Mouse (Mus musculus) cerebellum, adult 11-12 months (tissue): ENCODE results near the gene Atp8a2.
A peak's percentile ranks its signal among the peaks of the same experiment; 100 is the strongest.
"Not testable (repeated sequence)": the region's sequence is repeated elsewhere in the genome, so short reads cannot be mapped to it uniquely, and the experiment has no call there.

Source experiments
- DNase-seq: peaks from one replicate; pipeline ENCODE4 v3.0.0; 2022

Gene Atp8a2

DNA sequence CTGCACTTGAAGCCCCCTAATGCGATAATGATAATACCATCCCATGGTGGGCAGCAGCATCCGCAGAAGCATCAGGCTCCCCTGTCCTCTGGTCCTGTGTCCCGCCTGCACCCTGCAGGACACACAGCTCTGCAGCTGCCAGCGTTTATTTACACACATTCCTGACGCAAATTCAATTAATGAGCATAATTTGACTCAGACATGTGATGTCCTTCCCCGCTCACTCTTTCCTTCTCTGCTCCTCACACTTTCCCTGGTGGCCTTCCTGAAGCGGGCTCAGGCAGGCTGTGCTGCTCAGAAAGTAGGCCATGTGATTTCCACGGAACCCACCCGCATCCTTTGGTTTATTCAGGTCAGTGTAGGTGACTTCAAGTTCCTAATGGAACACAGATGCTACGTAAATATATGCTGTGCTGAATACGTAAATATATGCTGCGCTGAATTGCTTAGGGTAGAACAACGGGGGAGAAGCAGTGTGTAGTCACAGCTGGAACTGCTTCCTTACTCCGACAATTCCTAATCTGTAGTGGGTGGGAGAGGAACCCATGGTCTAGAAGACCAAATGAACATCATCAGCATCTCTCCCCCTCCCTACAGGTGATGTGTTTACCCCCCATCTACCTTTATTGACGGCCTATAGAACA lies 437.7 kb downstream of the Atp8a2 start:
- no peak for DNase-seq

DNA sequence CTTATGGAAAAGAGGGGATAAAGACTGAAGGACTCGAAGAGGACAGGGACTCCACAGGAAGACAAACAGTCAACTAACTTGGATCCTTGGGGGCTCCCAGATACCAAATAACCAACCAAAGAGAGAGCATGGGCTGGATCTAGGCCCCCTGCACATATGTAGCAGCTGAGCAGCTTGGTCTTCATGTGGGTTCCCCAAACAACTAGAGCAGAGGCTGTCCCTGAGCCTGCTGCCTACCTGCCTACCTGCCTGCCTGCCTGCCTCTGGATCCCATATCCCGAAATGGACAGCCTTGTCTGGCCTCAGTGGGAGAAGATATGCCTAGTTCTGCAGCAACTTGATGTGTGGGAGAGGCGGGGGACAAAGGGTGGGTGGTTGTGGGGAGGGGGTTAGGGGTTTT lies 444.6 kb downstream of the Atp8a2 start:
- no peak for DNase-seq

DNA sequence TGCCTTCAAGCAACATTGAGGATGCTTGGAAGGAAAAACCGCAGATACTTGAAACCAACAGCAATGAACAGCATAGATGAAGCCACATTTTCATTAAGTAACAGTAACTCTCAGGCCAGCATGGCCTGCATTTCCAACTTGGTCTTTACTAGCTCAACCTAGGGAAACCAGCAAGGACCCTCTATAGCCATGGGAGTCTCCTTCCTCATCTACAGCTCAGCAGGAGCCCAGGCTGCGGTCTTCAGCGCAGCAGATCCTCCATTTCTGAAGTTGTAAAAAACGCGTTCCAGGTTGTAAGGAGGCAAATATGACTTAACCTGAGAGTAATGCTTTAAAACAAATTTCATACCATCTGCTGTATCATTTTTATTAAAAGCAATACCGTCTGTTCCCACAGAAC lies 447.0 kb downstream of the Atp8a2 start:
- no peak for DNase-seq

DNA sequence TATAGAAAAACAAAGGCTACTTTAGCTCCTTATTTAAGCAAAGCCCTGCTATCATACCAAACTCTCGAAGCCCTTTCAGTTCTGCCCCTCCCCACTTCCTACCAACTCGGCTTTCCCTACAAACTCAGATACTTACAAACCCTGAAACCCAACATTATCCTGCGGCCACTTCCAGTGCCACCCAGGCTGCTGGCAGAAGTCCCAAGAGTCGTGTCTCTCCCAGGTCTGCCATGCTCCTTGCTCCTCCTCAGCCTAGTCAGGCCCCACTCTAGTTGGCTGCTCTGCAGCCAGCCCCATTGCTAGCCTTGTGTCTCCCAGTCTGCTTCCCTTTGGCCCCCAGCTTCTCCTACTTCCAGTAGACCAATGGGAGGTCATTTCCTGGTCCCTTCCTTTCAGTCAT lies 451.3 kb downstream of the Atp8a2 start:
- DNase-seq: no peak

DNA sequence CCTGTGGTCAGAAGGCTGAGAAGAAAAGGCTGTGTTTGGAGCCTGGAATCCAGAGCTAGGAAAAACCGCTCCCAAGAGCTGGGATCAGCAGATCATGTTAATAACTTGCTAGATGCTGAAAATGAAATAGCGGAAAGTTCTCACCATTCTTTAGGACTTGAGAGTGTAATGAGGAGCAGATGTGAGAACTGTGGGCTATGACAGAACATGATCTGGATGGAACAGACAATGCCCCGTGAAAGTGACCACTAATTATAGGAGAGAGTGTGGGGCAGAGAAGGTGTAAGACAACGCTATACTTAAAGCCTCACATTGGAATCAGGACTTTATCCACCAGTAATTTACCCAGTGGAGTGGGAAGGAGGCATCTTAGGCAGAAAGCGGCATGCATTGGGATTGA lies 455.2 kb downstream of the Atp8a2 start:
- DNase-seq: no peak

DNA sequence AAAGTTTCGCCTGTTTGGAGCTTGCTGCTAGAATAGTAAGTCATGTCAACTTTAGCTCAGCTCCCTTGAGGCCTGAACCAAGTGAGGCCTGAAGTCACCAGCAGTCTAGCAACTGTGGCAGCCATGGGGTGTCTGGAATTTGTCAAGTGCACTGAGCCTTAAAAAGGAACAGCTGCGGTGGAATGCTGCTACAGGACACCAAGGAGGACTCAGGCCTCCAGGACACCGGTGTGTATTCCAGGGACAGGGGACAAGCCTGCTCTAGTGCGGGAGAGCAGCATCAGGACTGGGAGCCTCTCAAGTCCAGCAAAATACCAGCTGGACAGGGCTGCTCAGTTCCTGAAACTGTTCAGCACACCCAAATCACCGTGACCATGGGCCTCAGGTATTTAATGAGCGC lies 457.5 kb downstream of the Atp8a2 start:
- DNase-seq: no peak

DNA sequence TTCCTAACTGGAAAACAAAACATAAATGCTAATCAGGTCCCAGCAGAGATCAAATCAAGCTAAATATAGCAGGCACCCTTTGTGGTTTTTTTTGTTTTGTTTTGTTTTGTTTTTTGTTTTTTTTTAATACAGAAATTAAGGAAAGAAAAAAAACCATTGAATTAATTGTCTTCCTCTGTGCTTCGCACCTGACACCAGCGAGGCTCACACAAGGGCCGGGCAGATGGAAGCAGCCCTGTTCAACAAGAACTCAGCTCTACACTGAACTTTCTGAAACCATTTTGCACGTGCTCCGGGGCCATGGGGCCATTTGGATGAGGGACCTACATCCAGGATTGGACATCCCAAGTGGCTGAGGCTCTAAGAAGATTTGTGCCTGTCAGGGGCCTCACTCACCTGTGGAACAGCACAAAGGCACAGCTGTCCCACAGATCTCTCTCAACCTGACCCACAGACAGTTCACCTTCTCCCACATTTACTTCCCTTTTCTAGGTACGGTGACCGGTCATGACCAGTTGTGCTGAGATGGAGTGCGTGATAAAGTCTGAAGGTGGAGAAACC lies 459.2 kb downstream of the Atp8a2 start:
- DNase-seq: no peak

DNA sequence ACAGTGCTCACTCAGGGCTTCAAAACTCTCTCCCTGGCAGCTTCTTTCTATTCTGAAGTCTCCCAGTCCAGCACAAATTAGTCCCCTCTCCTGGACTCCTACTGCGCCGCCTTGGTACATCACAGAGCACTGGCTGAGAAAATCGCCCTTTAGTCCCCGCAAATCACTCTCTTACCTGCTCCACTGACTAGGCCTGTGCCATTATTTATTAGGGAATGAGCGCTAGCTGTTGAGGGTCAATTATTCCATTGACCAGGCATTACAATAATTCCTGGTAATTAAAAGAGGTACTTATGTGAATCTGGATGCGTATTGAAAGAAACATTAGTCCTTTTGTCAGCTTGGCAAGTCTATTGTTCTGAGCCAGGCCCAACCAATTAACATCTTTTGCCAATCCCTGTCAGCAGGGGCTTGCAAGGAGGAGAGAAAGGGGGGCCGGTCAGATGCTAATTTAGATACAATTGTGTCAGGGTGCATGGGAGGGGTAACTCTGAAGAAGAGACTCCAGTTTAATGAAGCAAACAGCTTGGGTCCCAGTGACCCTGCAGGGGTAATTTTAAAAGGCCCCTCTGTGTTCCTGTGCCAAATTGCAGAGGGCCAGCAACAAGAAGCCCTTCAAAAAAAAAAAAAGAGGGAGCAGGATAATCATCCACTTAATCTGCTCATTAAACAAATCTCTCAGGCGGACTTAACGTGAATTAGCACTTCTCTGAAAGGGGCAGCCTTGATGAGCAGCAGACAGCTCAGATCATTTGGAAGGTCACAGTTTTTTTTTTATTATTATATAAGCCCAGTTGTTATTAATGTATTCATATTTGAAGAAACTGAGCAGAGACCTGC lies 459.9 kb downstream of the Atp8a2 start:
- DNase-seq: no peak

DNA sequence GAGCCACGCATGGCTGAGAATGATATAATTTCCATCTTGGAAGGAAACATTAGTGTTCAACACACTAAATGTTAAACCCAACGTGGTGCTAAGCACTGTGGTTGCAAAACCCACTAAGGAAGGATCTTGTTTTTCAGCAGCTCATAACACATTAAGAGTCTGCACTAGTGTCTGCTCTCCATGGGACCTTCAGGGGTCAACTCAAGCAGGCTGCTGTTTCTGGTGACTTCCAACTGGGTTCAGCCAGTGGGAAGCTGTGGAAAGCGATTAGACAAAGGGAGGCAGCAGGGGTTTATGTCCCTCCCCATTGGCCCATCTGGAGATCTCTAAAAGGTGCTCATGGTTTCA lies 467.0 kb downstream of the Atp8a2 start:
- DNase-seq: no peak

DNA sequence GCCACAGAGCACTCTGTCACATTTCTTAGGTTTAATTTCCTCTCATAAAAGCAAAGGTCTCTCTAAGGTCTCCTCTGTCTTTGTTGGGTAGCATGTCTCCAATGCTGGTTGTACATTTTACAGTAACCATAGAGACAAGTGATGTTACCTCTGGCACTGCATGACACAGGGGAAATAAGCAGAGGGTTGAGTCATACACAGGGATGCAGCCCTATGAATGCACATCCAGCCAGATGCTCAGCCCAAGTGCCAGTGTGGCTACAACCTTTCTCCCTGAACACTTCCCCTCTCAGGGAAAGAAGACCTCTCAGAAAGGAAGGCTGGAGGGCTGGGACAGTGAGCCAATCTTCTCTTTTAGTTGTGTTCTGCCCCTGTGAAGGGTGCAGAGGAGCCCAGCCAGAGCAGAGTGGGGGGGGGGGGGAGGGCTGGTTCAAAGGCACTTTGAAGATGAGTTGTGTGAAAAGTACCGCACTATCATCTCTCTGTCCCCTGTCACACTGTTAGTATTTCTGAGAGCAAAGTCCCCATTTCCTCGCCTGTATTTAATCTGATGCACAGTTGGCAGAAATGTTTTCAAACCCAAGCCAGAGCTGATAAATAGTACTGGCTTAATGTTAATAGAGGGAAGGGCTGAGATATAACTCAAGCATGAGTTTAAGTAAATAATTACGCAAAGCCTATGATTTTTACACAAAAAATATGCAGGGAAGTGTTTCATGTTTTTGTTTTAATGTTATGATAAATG lies 467.5 kb downstream of the Atp8a2 start:
- DNase-seq: no peak

DNA sequence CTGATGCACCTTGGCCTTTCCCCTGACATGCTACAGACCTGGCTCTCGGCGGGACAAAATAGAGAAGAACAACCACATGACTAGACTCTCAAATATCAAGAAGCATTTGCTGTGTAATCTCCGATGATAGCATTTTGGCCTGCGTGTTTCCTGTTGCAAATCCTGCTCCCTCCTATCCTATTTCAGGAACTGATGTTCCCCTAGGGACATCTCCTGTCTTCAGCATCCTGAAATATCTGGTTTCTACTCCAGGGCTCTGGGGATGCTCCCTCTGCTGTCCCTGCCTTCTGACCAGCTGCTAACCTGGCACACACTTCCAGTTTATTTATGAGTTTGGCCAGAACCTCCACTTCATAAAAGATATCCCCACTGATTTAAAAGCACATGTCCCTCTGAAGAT lies 470.0 kb downstream of the Atp8a2 start:
- DNase-seq: no peak

DNA sequence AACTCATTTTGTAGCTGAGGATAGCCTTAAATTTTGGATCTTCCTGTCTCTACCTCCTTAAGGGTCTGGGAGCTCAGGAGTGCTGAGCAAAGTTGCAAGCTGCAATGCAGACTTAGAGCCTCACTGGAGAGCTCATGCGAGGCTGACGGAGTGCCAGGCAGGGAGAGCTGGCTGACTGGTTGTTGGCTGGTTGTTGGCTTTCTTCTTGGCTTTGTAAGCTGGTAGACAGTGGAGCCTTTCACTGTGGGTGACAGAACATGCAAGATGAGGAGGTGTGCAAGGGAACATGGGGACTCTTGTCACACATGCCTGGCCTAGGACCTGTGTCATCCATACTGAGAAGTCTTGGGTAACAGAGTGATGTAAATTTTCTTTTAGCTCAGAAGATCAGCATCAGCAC lies 473.8 kb downstream of the Atp8a2 start:
- no peak for DNase-seq

DNA sequence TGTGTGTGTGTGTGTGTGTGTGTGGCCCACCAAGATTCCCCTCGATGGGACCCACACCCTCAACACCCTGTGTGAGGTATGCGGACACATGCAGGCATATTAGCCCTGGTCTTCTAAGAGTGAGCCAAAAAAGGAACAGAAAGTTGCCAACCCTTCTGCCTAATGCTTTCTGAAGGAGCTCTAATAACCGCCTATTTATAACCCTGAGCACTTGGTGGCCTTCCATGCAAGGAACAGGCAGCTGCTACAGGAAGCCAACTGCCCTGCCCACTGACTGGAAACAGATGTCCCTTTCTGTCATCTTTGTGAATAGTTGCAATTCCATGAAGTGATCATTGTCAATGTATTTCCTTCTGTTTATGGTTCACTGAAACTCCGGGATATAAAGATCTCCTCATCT lies 475.0 kb downstream of the Atp8a2 start:
- DNase-seq: peak; percentile 53

DNA sequence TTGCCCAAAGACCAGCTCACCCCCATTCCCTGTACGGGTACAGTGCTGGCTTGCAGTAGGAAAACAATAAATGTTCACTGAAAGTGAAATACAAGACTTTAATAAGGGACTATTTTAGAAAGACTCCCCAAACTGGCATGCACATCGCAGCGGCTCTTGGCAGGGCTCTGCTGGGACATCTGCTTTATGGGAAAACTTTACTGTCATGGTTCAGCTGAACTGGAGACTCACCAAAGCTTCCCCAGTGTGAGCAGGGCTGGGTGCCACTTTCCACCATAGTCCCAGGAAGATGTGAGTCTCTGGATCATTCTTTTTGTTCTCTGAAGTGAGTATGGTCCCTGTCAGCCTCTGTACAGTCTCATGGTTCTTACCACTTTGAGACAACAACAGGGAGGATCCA lies 475.6 kb downstream of the Atp8a2 start:
- peak; percentile 27 for DNase-seq

DNA sequence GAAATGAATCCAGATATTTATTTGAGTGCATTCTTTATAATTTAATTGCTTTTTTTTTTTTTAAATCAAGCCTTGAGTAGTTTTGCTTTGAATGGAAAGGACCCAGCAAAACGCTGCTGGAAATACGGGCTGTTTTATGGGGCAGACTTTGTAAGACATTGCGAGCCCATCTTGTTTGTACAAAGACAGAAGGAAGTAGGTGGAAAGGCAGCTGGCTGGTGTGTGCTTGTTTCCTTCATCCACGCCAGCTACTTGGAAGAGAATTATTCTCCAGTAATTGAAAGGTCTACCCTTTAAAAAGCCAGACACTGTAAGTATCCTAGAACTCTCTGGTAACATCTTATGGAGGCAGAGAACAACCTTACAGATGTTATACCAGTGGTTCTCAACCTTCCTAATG lies 476.6 kb downstream of the Atp8a2 start:
- no peak for DNase-seq

DNA sequence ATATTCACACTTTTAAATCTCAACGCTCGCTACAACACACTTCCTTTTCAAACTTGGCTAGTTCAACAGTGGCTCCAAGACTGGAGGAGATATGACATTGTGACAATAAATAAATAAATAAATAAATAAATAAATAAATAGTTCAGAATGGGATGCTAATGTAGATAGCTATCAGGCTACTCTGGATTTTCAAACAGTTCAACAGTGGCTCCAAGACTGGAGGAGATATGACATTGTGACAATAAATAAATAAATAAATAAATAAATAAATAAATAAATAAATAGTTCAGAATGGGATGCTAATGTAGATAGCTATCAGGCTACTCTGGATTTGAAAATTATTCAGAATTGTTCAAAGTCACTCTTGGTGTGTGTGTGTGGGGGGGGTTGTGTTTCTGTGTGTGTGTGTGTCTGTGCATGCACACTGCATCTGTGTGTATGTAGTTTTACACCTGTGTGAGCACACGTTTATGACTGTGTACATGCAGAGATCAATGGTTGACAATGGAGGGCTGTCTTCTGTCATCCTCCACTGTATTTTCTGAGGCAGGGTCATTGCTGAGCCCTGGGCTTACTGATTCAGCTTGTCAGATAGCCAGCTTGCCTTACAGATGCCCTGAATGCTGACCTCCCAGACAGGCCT lies 480.4 kb downstream of the Atp8a2 start:
- DNase-seq: not testable (repeated sequence)

DNA sequence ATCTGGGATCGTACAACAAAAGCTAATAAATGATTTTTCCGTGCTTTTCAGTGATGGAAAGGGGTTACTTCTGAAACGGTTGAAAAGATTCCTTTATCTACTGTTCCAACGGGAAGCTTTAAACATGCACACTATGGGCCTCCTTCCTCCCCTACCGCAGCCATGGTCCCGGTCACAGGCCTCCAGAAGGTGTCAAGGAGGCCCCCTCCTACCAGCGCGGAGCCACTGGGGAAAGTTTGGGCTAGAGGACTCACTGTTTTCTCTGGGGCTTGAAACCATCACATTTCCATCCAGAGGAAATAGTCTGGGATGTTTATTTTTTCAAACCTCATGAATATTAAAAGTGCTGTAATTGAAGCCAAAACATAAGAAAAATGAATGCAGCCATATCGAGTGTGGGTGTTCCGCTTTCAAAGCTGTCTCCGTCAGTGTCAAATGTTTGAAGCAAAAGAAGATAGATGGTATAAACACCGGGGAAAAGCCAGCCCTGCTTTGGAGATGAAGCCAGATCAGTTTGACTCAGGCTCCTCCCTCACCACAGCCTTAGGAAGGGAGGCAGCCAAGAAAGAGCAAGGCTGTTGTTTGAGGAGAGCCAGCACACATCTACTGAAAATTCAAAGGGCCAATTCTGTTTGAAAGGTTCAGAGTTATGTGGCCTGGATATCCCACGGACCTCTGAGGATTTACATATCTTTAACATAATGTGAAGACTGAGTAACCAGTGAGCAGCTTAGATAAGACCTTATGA lies 481.1 kb downstream of the Atp8a2 start:
- DNase-seq: no peak

DNA sequence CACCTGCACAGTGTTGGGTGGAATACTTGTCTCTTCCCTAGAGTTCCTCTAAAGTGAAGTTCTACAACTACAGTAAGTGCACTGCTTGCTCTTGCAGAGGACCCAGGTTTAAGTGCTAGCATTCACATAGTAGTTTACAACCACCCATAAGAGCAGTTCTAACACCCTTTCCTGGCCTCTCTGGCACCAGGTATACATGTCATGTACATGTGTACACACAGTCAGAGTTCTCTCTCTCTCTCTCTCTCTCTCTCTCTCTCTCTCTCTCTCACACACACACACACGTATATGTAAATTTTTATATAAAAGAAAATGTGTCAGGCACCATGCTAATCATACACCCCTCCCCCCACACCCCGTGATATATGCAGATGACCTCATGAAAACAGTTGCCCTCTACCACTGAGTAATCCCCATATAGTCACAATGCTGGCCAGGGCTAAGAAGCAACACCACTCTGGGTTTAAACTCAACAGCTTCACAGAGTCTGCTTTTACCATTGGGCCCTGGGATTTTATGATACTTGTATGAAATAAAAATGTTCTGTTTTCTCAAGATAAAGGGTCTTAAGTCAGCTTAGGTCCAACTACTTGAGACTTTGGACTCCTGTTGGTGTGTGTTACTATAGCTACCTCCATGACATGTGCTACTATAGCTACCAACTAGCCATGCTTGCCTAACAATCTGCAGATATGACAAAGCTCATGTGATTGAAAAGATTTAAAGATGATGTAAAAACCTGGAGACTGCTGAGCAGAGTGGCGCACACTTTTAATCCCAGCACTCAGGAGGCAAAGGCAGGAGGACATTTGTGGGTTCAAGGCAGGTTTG lies 487.3 kb downstream of the Atp8a2 start:
- no peak for DNase-seq

DNA sequence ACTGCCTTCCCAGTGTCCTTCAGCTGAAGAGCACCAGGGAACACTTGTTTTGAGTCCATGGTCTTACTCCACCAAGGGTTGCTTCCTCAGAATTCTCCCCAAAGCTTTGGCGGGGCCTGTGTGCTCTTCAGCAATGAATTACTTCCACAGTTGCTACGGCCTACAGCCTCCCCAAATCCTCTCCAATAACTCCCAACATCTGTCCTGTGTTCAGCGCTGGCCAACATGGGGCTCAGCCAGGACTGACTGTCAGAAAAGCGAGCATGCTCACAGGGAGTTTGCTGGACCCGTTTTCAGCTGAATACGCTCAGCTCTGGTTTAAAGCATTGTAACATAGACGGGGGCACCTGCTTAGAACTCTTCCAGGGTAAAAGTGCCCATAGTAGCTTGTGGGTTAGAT lies 489.0 kb downstream of the Atp8a2 start:
- DNase-seq: no peak

DNA sequence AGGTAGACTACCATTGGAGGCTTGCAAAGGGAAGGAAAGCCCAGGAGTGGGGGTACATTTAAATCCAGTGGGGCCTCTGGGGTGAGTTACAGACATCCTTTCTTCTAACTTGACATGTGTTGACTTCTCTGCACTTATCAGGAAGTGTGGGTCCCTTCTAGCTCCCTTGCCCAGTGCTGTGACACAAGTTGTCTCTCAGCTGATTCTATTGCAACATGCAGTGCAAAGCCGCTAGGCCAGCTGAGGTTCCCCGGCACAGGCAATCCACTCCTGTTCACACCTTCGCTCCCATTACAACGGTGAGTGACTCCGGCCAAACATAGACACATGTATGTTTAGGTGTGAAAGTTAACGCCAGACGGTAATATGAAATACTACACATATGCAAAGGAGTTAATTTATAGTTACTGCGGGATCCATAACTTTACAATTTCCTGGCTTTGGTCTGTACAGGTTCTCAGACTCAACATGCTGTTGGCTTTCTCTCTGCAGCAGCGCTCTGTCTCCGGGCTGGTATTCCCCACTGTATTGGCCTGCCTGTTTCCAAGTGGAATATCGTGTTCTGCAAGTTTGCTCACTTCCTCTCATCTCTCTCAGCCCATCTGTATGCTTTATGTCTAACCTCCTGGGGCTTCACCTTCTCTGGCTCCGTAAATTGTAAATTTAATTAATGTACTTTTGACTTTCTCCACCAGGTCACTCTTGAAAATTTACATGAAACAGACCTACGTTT lies 491.5 kb downstream of the Atp8a2 start:
- no peak for DNase-seq

DNA sequence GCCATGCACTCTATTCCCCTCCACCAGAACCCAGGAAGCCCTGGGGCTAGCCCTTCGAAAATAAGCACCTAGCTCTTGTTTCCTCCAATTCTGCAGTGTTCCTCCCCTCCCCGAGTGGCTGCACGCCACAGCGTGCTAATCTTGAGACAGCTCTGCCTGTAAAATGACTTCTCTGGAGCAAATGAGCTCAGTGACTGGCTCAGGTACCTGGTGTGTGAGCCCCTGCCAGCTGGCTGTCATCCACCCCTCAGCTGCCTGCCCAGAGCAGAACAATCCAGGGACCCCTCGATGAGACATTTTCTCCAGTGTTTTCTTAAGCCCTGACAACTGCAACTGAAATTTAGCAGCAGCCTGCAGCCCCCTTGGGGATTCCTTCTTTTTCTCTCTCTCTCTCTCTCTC lies 495.5 kb downstream of the Atp8a2 start:
- DNase-seq: peak; percentile 21
